Mouse (Mus musculus): ENCODE measurements around the gene Itprid2.
A peak's percentile ranks its signal among the peaks of the same experiment; 100 is the strongest.

Itprid2 gene

DNA sequence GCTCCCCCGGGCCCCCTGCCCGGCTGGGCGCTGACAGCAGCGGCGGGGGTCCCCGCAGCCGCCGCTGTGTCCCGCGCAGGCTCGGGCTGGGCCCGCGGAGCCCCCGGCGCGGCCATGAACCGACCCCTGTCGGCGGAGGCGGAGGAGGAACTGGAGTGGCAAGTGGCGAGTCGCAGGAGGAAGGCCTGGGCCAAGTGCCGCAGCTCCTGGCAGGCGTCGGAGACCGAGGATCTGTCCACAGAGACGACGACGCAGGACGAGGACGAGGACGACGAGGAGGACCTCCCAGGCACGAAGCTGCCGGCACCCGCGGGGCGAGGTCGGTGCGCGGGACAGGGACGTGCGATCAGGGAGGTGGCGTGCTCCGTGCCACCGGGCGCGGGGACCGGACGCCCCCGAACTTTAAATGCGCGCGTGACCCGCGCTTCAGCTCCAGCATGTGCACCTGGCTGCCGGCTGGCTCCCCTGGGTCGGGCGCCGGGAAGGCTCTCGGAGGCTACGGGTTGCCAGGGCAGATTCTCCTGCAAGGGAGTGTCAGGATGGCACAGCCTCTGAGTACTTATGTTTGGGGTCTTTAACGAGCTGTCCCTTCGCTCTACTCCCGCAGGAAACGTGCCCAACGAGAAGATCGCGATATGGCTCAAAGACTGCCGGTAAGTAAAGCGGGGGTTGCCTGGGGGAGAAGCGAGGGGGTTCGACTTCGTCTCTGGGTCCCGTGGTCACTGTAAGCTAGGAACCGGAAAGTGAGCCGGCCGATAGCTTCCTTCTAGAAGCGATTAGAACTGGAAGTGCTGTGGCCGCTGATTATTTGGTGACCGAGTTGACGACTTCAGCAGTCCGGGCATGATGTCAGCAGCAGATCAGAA lies 507 bp downstream of the Itprid2 start:
- Histone ChIP-seq H3K4me3 (replicated peaks; ENCODE audit: low read length) (peak overlapping the region; percentile 92), H3K27me3 (ENCODE audit: insufficient read depth, low read length) (no peaks in the 10 kb centered on the region), H3K9me3 (ENCODE audit: low read length) (no peaks in the 10 kb centered on the region), H3K4me1 (replicated peaks; ENCODE audit: low read depth, low read length) (peaks cover 21% of the 10 kb centered on the region), H3K36me3 (ENCODE audit: insufficient read depth, low read length) (peaks cover 12% of the 10 kb centered on the region; the same call in 1 of the 2 replicates)
- TF ChIP-seq NANOG (IDR thresholded peaks at IDR 0.05; ENCODE audit: borderline replicate concordance, low read length) = no peak
- no peak for TF ChIP-seq CTCF (conservative IDR thresholded peaks at IDR 0.05; ENCODE audit: low read length)
- no peak for TF ChIP-seq POU5F1 (IDR thresholded peaks at IDR 0.05; ENCODE audit: borderline replicate concordance, low read length)

DNA sequence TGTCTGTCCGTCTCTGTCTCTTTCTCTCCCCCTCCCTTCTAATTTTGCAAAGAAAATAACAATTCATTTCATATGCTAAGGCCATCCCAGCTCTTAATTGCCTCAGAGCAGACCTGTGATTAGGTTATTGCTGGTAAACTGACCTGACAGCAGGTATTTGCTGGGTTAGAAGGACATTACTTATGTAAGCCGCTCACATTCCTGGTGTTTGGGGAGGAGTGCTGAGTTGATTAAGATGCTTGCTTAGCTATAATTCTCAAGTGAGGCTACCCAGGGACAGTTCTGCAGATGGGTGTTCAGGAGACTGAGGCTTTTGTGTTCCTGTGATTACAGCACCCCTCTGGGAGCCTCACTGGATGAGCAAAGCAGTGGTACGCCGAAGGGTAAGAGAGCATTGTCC lies 3.8 kb downstream of the Itprid2 start:
- peaks cover 35% of the 10 kb centered on the region for H3K36me3 ChIP-seq (ENCODE audit: insufficient read depth, low read length)
- H3K9me3 ChIP-seq (ENCODE audit: low read length) = no peaks in the 10 kb centered on the region
- H3K4me1 ChIP-seq (replicated peaks; ENCODE audit: low read depth, low read length) = peaks cover 21% of the 10 kb centered on the region
- no peak overlapping the region for H3K4me3 ChIP-seq (replicated peaks; ENCODE audit: low read length)
- no peaks in the 10 kb centered on the region for H3K27me3 ChIP-seq (ENCODE audit: insufficient read depth, low read length)
- TF ChIP-seq NANOG (IDR thresholded peaks at IDR 0.05; ENCODE audit: borderline replicate concordance, low read length) (no peak), CTCF (conservative IDR thresholded peaks at IDR 0.05; ENCODE audit: low read length) (no peak), POU5F1 (IDR thresholded peaks at IDR 0.05; ENCODE audit: borderline replicate concordance, low read length) (no peak)

DNA sequence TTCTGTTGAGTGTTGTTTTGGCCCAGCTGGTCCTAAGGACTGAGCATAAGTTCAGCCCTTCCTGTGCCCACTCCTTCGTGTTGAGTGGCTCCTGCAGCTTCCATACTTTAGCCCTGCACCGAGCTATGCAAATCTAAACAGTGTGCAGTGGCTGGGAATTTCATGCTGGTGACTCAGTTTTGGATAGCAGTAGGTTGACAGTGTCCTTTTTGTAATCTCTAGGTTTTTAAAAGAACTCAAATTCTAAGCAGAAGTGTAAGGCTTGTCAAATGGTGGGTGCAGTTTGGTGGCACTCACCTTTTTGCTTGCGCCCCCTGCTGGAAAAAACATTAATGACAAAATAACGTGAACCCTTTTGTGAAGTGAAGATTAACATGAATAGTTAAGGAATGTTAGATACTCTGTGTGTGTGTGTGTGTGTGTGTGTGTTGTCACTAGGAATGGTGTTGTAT lies 11.1 kb downstream of the Itprid2 start:
- Histone ChIP-seq H3K9me3 (ENCODE audit: low read length) (no peaks in the 10 kb centered on the region), H3K27me3 (ENCODE audit: insufficient read depth, low read length) (no peaks in the 10 kb centered on the region), H3K4me1 (replicated peaks; ENCODE audit: low read depth, low read length) (peaks cover 23% of the 10 kb centered on the region), H3K36me3 (ENCODE audit: insufficient read depth, low read length) (peaks cover 35% of the 10 kb centered on the region), H3K4me3 (replicated peaks; ENCODE audit: low read length) (no peak overlapping the region)
- TF ChIP-seq POU5F1 (IDR thresholded peaks at IDR 0.05; ENCODE audit: borderline replicate concordance, low read length) (no peak), CTCF (conservative IDR thresholded peaks at IDR 0.05; ENCODE audit: low read length) (peak; percentile 43)

DNA sequence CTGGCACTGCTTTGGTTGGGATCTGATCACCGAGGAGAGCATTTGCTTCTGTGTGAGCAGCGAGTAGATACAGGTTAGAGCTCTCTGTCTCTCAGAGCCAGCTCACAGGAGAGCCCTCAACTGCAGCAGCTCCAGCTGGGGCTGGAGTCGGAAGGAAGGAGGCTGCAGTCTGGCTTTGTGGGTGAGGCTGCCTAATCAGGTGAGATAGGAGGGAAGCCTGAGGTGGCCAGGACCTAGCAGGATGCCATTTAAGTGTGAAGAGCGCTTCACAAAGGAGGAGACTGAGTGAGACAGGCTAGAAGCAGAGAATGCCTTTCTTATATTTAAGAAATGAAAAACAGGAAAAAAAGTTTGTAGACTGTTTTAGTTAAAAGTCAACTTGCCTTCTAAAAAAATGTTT lies 11.9 kb downstream of the Itprid2 start:
- H3K36me3 ChIP-seq (ENCODE audit: insufficient read depth, low read length) = peaks cover 31% of the 10 kb centered on the region
- TF ChIP-seq NANOG (IDR thresholded peaks at IDR 0.05; ENCODE audit: borderline replicate concordance, low read length) = no peak
- TF ChIP-seq POU5F1 (IDR thresholded peaks at IDR 0.05; ENCODE audit: borderline replicate concordance, low read length) = no peak
- H3K4me1 ChIP-seq (replicated peaks; ENCODE audit: low read depth, low read length) = peaks cover 23% of the 10 kb centered on the region
- H3K27me3 ChIP-seq (ENCODE audit: insufficient read depth, low read length) = no peaks in the 10 kb centered on the region
- H3K9me3 ChIP-seq (ENCODE audit: low read length) = no peaks in the 10 kb centered on the region
- H3K4me3 ChIP-seq (replicated peaks; ENCODE audit: low read length) = no peak overlapping the region

DNA sequence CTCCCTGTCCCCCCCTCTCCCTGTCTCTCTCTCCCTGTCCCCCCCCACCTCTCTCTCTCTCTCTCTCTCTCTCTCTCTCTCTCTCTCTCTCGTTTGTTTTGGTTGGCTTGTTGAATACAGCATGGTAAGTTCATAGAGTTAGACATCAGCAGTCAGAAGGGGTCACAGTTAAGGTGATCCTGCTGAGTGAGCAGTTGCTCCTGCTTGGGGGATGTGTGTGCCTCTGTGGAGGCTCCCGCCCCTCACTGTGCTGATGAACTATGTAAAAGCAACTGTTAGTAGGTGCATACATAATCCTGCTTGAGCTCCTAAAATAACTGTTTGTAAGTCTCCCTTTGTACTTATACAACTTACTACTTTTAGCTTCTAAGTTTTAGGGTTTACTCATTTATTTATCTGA lies 12.6 kb downstream of the Itprid2 start:
- TF ChIP-seq POU5F1 (IDR thresholded peaks at IDR 0.05; ENCODE audit: borderline replicate concordance, low read length) (no peak), CTCF (conservative IDR thresholded peaks at IDR 0.05; ENCODE audit: low read length) (no peak), NANOG (IDR thresholded peaks at IDR 0.05; ENCODE audit: borderline replicate concordance, low read length) (no peak)
- no peaks in the 10 kb centered on the region for H3K9me3 ChIP-seq (ENCODE audit: low read length)
- H3K4me3 ChIP-seq (replicated peaks; ENCODE audit: low read length) = no peak overlapping the region
- H3K36me3 ChIP-seq (ENCODE audit: insufficient read depth, low read length) = peaks cover 30% of the 10 kb centered on the region
- peaks cover 23% of the 10 kb centered on the region for H3K4me1 ChIP-seq (replicated peaks; ENCODE audit: low read depth, low read length)
- no peaks in the 10 kb centered on the region for H3K27me3 ChIP-seq (ENCODE audit: insufficient read depth, low read length)

DNA sequence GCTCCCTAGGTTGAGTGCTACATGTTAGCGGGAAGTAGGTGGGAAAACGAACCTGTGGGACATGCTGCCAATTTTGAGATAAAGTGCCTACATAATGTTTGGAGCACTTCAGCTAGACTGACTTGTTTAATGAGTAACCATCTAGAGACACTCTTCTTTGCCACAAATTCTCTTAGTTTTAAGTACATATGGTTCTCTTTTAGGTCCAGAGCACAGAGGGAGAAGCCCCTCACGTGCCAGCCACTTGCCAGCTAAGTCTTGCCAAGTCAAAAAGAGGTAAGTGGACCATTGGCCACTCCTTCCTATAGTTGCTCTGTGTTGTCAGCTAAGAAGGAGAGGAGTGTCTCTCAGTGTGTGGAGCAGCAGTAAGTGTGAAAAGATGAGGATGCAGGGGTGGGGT lies 16.0 kb downstream of the Itprid2 start:
- Histone ChIP-seq H3K36me3 (ENCODE audit: insufficient read depth, low read length) (peaks cover 16% of the 10 kb centered on the region), H3K4me3 (replicated peaks; ENCODE audit: low read length) (no peak overlapping the region), H3K27me3 (ENCODE audit: insufficient read depth, low read length) (no peaks in the 10 kb centered on the region), H3K4me1 (replicated peaks; ENCODE audit: low read depth, low read length) (peaks cover 11% of the 10 kb centered on the region), H3K9me3 (ENCODE audit: low read length) (no peaks in the 10 kb centered on the region)
- TF ChIP-seq NANOG (IDR thresholded peaks at IDR 0.05; ENCODE audit: borderline replicate concordance, low read length) (no peak), CTCF (conservative IDR thresholded peaks at IDR 0.05; ENCODE audit: low read length) (no peak), POU5F1 (IDR thresholded peaks at IDR 0.05; ENCODE audit: borderline replicate concordance, low read length) (no peak)

DNA sequence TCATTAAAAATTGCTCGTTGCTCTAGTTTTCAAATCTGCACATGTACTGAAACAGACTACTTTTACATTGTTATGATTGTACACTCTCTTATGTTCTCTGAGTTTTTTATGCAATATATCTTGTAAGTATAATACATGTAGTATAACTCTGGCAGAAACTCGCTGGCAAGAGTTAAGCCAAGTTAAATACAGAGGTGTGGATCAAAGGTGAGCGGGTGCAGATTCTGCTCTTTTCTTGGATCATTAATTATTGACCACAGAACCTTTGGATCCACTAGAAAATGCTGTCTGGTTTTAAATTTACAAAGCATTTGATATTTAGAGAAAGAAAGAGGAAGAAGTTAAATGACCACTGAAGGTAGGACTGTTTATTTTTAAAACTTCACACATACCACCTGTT lies 16.5 kb downstream of the Itprid2 start:
- Histone ChIP-seq H3K36me3 (ENCODE audit: insufficient read depth, low read length) (peaks cover 19% of the 10 kb centered on the region), H3K27me3 (ENCODE audit: insufficient read depth, low read length) (no peaks in the 10 kb centered on the region), H3K9me3 (ENCODE audit: low read length) (no peaks in the 10 kb centered on the region), H3K4me1 (replicated peaks; ENCODE audit: low read depth, low read length) (peaks cover 11% of the 10 kb centered on the region), H3K4me3 (replicated peaks; ENCODE audit: low read length) (no peak overlapping the region)
- TF ChIP-seq POU5F1 (IDR thresholded peaks at IDR 0.05; ENCODE audit: borderline replicate concordance, low read length) (no peak), NANOG (IDR thresholded peaks at IDR 0.05; ENCODE audit: borderline replicate concordance, low read length) (no peak), CTCF (conservative IDR thresholded peaks at IDR 0.05; ENCODE audit: low read length) (no peak)

DNA sequence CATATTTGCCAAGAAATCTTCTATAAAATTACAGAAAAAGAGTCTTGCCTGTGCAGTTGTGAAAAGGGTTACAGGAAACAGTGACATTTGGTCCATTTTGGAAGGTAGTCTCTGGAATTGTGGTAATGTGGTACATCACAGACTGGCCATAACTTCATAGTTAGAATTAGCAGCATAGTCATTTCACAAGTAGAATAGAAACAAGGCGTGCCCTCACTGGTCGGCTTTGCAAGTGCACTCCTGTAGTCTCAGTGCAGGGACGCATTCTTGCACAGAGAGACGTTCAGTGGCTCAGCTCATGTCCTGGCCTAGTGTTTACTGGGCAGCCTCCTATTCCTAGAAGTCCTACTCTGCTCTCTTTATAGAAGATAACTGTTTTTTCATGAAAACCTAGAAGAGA lies 17.4 kb downstream of the Itprid2 start:
- Histone ChIP-seq H3K9me3 (ENCODE audit: low read length) (no peaks in the 10 kb centered on the region), H3K4me1 (replicated peaks; ENCODE audit: low read depth, low read length) (peaks cover 5% of the 10 kb centered on the region; the same call in 1 of the 2 replicates), H3K36me3 (ENCODE audit: insufficient read depth, low read length) (peaks cover 27% of the 10 kb centered on the region), H3K4me3 (replicated peaks; ENCODE audit: low read length) (no peak overlapping the region), H3K27me3 (ENCODE audit: insufficient read depth, low read length) (no peaks in the 10 kb centered on the region)
- no peak for TF ChIP-seq NANOG (IDR thresholded peaks at IDR 0.05; ENCODE audit: borderline replicate concordance, low read length)
- TF ChIP-seq CTCF (conservative IDR thresholded peaks at IDR 0.05; ENCODE audit: low read length) = no peak
- TF ChIP-seq POU5F1 (IDR thresholded peaks at IDR 0.05; ENCODE audit: borderline replicate concordance, low read length) = no peak
